Mouse (Mus musculus) liver, adult (tissue): ENCODE results near the gene Gnb4.
A peak's percentile ranks its signal among the peaks of the same experiment; 100 is the strongest.

ENCODE experiments used
- GATA4 ChIP-seq: IDR thresholded peaks from 2 replicates; pipeline ENCODE4 v1.6.1; 2014; ENCODE audit warnings: mild to moderate bottlenecking, low read length; ENCODE audit not compliant: insufficient replicate concordance

Gnb4 gene

GRCm38 (mm10) chr3:32616331-32617052, at the start of gene Gnb4:
Gene Gnb4, minus strand, starts transcription at chr3:32616585.
- no peak for TF ChIP-seq GATA4

GRCm38 (mm10) chr3:32661556-32661930, 45.2 kb upstream of the Gnb4 start:
- no peak for TF ChIP-seq GATA4

DNA sequence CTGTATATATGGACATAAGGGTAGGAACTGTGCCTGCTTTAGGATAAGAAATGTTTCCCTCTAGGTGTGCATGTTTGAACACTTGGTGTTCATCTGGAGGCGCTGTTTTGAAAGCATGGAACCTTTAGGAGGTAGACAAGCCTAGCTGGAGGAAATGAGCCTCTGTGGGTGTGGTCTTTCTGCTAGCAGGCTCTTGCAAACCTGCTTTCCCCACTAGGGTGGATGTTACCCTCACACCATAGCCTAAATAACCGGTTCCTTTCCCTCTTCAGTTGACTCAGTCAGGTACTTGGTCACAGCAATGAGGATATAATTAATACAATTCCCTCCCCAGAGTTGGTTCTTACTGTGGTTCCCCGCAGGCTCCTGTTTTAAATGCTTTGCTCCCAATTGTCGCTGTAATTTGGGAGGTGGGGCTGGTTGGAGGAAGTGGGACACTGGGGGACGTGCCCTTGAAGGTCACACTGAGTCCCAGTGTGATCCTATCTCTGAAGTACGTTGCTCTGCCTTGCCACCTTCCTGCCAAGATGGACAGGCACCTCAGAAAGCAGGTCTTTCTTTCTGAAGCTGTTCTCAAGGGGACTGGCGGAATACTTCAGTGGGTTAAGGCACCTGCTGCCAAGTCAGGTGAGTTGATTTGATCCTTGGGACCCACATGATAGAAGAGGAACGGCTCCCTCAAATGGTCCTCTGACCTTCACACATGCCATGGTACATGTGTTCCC, 44.6 kb upstream of the Gnb4 start:
- no peak for TF ChIP-seq GATA4

DNA sequence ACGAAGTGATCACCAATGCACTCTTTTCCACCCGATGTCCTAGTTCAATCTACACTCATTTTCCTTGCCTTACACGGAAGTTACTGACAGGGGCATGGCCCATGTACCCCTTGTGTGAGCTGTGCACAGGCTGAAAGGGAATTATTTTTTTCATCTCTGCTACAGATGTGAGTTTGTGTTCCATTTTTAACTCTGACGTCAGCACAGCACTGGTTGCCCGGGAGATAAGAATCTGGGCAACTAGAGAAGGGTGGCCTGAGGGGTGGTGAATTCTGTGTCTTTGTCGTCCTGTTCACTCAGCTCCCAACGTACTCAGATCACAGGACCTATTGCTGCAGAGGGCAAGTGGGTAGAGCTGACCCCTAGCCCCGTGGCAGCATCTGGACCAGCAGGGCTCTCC, 43.9 kb upstream of the Gnb4 start:
- no peak for TF ChIP-seq GATA4

DNA sequence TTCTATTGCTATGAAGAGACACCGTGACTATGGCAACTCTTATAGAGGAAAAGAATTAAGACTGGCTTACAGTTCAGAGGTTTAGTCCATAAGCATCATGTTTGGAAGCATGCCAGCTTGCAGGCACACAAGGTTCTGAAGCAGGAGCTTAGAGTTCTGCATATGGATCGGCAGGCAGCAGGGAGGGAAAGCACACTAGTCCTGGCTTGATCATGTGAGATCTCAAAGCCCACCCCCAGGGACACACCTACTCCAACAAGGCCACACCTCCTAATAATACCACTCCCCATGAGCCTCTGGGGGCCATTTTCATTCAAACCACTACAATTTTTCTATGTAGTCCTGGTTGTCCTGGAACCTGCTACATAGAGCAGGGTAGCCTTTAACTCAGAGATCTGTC, 43.1 kb upstream of the Gnb4 start:
- TF ChIP-seq GATA4: no peak

GRCm38 (mm10) chr3:32658821-32659220, 42.4 kb upstream of the Gnb4 start:
- TF ChIP-seq GATA4: peak; percentile 48; the same call in 1 of the 2 replicates

GRCm38 (mm10) chr3:32658401-32658800, 42.0 kb upstream of the Gnb4 start:
- TF ChIP-seq GATA4: no peak

DNA sequence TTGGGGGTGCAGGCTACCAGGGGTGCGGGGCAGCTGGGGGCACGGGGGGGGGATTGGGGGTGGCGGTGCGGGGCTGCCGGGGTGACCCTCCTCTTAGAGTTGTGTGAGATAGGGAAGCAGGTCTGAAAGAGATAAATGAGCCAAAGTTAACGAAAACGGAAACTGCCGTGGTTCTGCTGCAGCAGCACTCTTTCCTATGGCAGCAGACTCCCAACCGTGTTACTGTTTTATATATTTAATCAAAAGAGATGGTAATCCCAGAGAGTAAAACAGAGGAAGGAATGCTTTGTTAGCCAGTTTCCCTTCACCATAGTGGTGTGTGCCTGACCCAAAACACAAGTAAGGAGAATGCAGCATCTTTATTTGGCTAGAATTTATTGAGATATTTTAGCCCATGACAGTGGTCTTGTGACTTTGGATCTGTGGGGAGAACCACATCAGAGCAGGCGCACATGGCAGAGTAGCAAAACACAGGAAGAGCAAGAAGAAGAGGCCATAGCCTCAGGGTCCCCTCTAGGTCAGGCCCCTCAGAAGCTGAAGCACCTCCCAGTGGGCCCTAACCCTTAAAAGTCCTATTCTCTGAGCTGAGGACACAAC, 40.1 kb upstream of the Gnb4 start:
- TF ChIP-seq GATA4: no peak

DNA sequence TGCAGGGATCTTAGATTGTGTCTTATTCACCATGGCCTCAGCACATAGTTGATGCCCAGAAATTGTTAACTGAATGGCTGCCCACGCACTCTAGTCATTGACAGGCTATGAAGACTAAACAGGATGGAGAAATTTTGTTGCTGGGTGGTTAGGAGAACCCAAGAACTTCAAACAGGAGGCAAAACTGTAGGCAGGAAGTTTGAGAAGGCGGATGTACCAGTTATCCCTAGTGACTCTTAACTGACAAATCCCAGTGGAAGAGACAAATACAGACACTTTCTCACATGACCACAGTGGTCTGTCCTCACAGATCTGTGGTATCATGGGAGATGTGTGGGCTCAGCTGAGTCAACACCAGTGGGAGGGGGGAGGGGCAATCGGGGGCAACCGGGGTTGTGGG, 39.6 kb upstream of the Gnb4 start:
- no peak for TF ChIP-seq GATA4

DNA sequence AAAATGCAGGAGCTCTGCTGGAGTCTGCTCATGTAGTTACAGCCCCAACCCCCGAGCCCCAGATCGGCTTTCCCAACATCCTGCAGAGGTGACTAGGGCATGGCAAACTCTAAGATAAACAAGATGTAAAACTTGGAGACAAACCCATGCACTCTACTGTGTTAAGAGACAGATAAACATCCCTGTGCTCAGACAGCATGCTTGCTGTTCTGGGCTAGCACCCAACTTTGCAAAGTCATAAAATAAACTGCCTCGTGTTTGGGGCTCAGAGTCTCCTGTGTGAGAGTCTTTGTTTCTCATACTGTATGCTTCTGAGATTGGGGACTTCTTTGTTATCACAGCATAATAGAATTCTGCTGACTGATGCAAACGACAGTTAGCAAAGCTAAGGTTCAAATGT, 36.4 kb upstream of the Gnb4 start:
- no peak for TF ChIP-seq GATA4

- no peak for TF ChIP-seq GATA4
Measured at GRCm38 (mm10) chr3:32649284-32649683, 32.9 kb upstream of the Gnb4 start.

DNA sequence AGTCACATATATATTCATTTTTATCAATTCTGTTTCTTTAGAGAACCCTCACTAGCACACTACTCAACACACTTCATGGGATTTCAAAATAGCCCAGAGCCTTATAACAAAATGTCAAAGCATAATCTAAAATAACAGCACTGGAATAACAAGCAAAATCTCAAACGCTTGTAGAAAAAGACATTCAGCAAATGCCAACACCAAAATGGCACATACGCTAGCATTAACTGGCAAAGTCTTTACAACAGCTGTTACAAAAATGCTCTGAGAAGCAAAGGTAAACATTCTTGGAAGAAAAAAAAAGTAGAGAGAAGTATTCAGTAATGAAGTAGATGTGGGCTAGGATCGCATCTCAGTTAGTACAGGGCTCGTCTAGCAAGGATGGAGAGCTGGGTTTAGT, 30.5 kb upstream of the Gnb4 start:
- no peak for TF ChIP-seq GATA4

GRCm38 (mm10) chr3:32644751-32645150, 28.4 kb upstream of the Gnb4 start:
- no peak for TF ChIP-seq GATA4

- no peak for TF ChIP-seq GATA4
Measured at GRCm38 (mm10) chr3:32642116-32642515, 25.7 kb upstream of the Gnb4 start.

GRCm38 (mm10) chr3:32638240-32638639, 21.9 kb upstream of the Gnb4 start:
- TF ChIP-seq GATA4: 0 out of 2 replicates have a peak, but pooled peaks have one; percentile 56

DNA sequence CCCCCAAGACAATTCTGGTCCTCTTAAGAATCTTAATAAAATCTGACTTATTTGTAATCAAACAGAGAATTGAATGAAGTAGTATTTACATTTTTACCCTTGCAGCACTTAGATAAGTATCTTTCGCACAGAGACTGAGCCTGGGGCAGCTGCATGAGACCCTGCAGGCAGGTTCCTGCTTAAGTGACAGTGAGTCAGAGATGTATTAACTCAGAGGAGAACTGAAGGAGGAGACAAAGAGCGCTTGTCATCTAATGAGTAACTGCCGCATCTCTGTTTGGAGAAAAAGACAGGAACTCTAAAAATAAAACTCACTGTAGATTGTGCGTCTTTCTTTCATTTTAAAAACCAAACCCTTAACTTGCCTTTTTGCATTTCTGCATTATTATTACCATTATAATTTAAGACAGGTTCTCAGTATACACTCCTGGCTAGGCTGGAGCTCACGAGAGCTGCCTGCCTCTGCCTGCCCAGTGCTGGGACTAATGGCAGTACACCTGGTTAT, 16.4 kb upstream of the Gnb4 start:
- no peak for TF ChIP-seq GATA4

DNA sequence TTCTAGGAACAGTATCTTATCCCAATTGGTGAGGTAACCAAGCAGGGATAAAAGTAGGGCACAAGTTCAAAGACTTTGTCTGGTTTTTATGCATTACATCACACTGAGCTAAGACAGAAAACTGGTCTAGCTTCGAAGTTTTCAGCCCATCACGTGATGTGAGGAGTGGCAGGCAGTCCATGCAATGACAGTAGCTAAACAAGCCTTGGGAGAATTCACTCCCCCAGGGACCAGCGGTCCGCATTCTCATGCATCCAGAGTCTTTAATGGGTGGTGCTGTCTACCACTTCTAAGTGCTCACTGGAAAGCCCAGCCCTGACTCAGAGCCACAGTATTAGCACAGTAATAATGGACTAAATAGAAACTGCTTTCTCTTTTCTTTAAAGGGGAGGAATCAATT, 13.8 kb upstream of the Gnb4 start:
- no peak for TF ChIP-seq GATA4

DNA sequence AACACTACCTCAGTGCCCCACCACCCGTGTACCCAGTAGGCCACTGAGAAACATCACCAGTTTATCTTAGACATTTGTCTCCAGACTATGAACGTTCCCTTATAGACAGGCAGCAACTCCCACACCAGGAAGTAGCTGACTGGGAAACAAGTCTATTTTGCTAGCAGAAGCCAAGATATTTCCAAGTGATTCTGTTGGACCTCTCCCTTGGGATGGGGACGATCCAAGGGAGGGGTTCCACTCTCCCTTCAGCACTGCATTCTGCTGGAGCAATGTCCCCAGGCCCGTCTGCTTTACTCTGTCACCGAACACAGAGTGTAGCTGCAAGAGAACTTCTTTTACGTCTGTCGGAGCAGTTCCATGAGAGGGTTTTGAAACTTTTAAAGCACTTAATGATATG, 11.8 kb upstream of the Gnb4 start:
- no peak for TF ChIP-seq GATA4
